Mouse (Mus musculus) skeletal muscle tissue, postnatal 0 days (tissue): ENCODE measurements around the gene Wscd1. TPM values are rescaled to one million over a fixed set of nuclear protein-coding genes. Genes with fewer than 3 reads are reported as not detected.

ENCODE experiments used
- polyA plus RNA-seq: library from polyadenylated mRNA; unstranded; fragments of >200 nt; fragmentation: Nextera tagmentation; extraction: Ambion mirVana; gene quantifications from 2 replicates; pipeline ENCODE4 v1.2.1, GENCODE M21; 2015

Wscd1 gene
- 4.9 and 5.1 TPM in 2 replicates for polyA plus RNA-seq

DNA sequence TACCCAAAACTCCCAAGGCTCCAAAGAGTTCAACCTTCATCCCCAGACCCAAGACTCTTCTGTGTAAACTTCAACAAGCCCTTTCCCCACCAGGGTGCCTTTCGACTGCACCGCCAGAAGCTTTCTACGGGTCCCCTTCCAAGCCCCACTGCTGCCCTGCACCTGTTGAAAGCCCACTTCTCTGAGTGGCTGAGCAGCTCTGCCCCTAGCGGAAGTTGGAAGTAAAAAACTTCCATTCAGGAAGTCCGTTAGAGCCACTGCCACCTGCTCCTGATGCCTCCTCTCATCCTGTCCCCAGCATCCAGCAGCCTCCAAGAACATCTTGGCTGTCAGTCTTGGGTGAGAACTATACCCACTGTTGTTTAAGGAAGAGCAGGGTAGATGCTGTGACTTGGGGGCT is at the start of gene Wscd1:
Wscd1 (plus strand) TSS at position 250 of the 400 bp plus-strand sequence.

